Mouse (Mus musculus) gastrocnemius, adult 18-20 months (tissue): ENCODE data around the gene Cdk12. TPM values are rescaled to one million over a fixed set of nuclear protein-coding genes. Genes with fewer than 3 reads are reported as not detected.

ENCODE experiments used
- DNase-seq: peaks from one replicate; pipeline ENCODE4 v3.0.0; 2021; ENCODE audit warnings: low spot score
- total RNA-seq, 2 experiments: library from RNA; stranded (reverse); gene quantifications; 2 replicates each; pipeline ENCODE4 v1.2.3; 2021

The Cdk12 gene
- total RNA-seq, 2 experiments from 2014 or later, result 11.9 to 13.5 TPM

GRCm38 (mm10) chr11:98313790-98314323, 111.0 kb downstream of the Cdk12 start:
- DNase-seq, result peak; percentile 49

DNA sequence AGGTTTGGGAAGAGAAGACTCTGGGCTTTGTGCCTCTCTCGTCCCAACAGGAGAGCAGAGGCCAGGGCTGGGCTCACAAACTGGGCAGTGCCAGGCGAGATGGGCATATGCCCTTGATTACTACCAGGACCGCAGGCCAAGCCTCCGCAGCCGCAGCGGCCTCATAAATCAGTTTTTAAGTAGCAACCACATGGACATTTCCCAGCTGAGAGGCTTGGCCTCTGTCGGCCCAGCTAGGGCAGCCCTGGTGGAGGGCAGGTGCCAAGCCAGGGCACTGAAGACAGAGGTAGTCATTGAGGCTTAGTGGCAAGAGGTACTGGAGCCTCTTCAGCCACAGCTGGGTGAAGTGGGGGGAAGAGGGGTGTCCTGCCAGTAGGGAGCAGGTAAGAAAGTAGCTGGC, 114.6 kb downstream of the Cdk12 start:
- DNase-seq, result no peak

DNA sequence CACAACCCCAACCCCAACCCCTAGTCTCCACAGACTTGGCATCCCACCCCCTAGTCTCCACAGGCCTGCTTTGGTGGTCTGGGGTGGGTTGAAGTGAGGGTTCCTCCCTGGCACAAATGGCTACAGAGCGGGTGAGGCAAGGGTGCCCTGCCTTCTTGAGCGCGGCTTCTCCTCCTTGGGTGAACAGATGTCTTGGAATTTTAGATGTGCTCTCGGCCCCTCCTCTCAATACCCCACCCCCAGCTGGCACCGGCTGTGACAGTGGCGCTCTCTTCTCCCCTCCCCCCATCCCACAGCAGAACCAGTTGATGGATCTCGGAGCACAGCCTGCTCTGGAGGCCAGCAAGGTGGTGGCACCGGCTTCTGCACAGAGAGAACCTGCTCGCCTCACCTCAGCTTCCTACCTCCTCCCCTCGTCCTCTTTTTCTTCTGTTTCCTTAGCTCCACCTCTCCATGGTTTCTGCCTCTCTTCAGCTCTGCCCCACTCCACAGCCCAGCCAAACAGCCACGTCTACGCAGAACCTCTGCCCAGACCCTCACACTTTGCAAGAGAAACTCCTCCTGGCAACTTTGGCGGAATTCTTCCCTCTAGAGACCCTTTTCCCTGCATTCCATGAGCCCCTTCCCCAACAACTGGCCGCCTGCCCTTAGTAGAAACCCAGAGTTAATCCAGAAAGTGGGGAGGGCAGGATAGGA, 115.7 kb downstream of the Cdk12 start:
- no peak for DNase-seq

GRCm38 (mm10) chr11:98319120-98319519, 116.3 kb downstream of the Cdk12 start:
- no peak for DNase-seq

DNA sequence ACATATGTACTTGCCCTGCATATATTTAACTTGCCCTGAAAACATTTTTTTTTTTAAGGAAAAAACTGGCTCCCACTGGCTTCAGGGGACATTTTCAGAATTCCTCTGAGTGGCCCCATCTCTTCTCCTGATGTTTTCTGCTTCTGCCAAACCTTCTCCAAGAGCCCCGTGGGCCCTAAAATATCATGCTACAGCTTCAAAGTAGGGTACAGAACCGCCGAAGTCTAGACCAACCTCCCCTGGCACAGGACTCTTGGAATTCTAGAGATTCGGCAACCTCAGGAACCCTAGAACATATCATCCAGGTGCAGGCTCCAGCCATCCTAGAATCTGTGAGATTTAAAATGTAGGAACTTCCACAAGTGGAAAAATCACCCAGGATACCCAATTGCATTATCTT, 116.7 kb downstream of the Cdk12 start:
- DNase-seq, result no peak

- no peak for DNase-seq
These were observed 117.1 kb downstream of the Cdk12 start for GRCm38 (mm10) chr11:98319944-98320343.

- no peak for DNase-seq
These were observed 117.5 kb downstream of the Cdk12 start for GRCm38 (mm10) chr11:98320381-98320780.

GRCm38 (mm10) chr11:98320806-98321676, 118.2 kb downstream of the Cdk12 start:
- DNase-seq, result no peak

DNA sequence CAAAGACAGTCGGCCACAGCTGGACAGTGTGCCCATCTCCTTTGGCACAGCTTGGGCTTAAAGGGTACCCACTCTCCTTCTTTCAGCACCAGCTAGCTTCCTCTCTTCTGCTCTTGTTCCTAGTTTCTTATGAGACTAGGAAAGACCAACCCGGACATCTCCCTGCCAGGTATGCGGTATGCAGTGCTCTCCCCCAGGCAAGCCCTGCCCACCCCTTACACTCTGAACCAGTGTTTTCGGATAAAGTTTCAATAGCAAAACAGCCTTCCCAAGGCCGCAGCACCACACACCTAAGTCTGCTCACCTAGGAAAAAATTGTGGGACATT, 118.8 kb downstream of the Cdk12 start:
- DNase-seq, result no peak

DNA sequence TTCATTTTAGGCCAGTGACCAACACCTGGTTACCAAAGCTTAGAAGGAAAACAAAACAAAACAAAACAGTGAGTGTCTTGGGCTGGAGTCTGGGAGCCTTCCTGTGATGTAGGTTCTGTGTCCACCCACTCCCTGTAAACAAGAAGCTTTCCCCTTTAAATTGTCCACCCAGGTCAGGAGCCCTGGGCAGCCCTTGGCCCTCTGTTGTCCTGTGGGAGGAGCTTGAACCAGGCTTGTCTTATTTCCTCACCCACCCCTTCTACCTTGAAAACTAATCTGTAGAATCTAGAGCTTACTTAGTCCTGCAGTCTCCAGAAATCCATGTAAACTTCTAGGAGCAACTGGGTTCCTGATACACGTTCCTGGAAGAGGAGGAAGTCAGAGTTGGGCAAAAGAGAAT, 119.3 kb downstream of the Cdk12 start:
- no peak for DNase-seq

- DNase-seq, result no peak
These were observed 120.4 kb downstream of the Cdk12 start for GRCm38 (mm10) chr11:98323136-98323866.

DNA sequence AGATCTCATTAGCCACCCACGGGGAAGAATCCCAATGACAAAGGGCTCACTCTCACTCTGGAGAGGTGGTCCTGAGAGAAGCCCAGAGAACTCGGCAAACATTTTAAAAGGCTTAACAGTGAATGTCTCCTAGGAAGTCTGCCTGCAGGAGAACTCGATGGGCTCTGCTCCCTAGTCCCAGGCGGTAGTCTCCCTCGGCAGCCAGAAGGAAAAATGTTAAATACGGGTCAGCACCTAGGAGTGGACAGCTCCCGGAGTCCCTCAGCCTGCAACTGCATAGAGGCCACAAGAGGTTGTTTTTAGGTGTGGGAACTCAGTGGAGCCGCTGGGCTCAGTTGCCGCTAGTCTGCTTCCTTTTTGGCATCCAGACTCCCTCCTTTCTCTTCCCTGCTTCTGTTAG, 121.1 kb downstream of the Cdk12 start:
- DNase-seq, result no peak

DNA sequence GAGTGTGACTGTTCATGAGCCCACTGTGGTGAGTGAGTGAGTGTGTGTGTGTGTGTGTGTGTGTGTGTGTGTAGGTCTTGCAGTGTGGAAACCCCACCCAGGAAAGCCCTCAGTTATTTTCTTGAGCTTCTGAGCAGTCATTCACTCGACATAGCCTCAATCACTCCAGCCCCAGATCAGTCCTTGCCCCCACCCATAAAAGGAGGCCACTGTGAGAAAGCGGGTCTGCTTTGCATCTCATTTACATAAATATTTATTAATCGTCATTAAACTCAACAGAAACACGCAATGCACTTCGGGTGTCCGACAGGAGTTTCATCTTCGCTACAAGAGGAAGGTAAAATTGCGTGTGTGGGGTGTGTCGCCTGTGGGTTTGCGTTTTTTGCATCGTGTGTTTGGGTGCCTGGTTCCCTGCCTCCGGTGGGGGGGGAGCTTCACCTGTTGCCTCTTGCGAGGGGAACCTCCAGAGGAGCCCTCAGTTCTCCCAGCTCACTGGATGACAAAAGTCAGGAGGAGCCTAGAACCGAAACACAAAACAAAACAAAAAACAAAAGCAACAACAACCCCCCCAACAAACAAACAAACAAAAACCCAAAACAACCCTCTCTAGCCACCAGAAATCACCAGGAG, 122.4 kb downstream of the Cdk12 start:
- DNase-seq, result no peak

DNA sequence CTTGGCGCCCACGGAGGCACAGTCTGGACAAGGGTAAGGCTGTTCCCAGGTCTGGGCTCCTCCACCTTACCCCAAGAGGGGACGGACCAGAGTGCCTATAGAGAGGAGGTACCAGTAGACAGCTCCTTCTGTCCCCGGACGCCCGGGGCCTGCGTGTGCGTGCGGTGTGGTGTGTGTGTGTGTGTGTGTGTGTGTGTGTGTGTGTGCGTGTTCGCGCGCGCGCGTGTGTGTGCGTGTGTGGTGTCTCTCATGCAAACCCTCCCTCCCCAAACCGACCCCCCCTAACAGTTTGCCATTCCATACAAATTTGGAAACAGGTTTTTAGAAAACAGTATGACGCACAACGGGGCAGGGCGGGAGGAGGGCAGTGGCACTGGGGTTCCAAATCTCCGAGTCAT, 123.0 kb downstream of the Cdk12 start:
- DNase-seq, result no peak

GRCm38 (mm10) chr11:98326741-98327135, 123.9 kb downstream of the Cdk12 start:
- DNase-seq, result no peak

- no peak for DNase-seq
These were observed 124.5 kb downstream of the Cdk12 start for GRCm38 (mm10) chr11:98327136-98328030.

GRCm38 (mm10) chr11:98328031-98328370, 125.1 kb downstream of the Cdk12 start:
- no peak for DNase-seq
